Mouse (Mus musculus): ENCODE results near the gene Nipbl. TPM values are rescaled to one million over a fixed set of nuclear protein-coding genes. Genes with fewer than 3 reads are reported as not detected.

Nipbl gene
- polyA plus RNA-seq, 2 experiments, result 5.7 to 6.7 TPM

- no peaks in the 10 kb centered on the region for H3K27me3 ChIP-seq (ENCODE audit: control insufficient read depth, insufficient read depth, low read length)
- H3K4me3 ChIP-seq (ENCODE audit: insufficient read depth in 1 of 2, low read depth in 2 of 2, low read length in 2 of 2), result no peak overlapping the region
- no peak overlapping the region for H3K9ac ChIP-seq (replicated peaks)
- WGBS (ENCODE audit: insufficient replicate concordance), result 2% methylated on average over 1 of the region's 1 CpGs
- H3K9me3 ChIP-seq (ENCODE audit: control insufficient read depth, low read length), result no peaks in the 10 kb centered on the region
- peak; percentile 65; the same call in 1 of the 2 replicates for ATAC-seq (ENCODE audit: insufficient read depth)
- H3K4me1 ChIP-seq (replicated peaks; ENCODE audit: control insufficient read depth in 2 of 2, insufficient read depth in 2 of 2, low read length in 1 of 2), result peaks cover 11 to 15% of the 10 kb centered on the region in 2 experiments
- peak overlapping the region; percentile 47 for H3K4me2 ChIP-seq (ENCODE audit: low read depth)
- no peaks in the 10 kb centered on the region for H3K36me3 ChIP-seq (replicated peaks; ENCODE audit: control insufficient read depth, insufficient read depth, low read depth)
- peak in 2 of 3 experiments; percentile 24 to 27 for DNase-seq (ENCODE audit: low read depth in 3 of 3, low spot score in 3 of 3)
- no peak for TF ChIP-seq CTCF (IDR thresholded peaks at IDR 0.05; ENCODE audit: low read depth)
- peak; percentile 28; the same call in 1 of the 2 replicates for TF ChIP-seq EP300 (IDR thresholded peaks at IDR 0.05; ENCODE audit: low read depth)
- no peak overlapping the region for H3K27ac ChIP-seq
These were observed 33.0 kb downstream of the Nipbl start for GRCm38 (mm10) chr15:8411168-8411837.

DNA sequence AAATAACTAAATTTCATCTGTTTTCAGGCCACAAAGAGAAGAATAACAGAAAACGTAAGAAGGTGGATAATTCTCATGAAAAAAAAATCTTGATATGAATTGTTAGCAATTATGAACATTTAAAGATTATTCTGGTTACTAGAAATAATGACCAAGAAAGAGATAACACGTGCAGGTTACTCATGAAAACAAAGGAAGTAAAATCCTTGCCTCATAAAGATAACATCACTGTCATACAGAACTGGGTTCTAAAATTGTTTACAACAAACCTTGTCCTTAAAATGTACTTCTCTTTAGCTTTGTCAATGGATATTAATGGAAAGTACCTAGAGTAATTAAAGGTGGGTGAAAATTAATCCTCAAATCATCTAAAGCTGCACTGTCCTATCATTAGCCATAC is 37.2 kb downstream of the Nipbl start:
- no peak overlapping the region for H3K27ac ChIP-seq
- no peak for ATAC-seq (ENCODE audit: insufficient read depth)
- H3K9ac ChIP-seq (replicated peaks), result no peak overlapping the region
- H3K4me2 ChIP-seq (ENCODE audit: low read depth), result no peak overlapping the region
- H3K27me3 ChIP-seq (ENCODE audit: control insufficient read depth, insufficient read depth, low read length), result no peaks in the 10 kb centered on the region
- no peak overlapping the region for H3K4me3 ChIP-seq (ENCODE audit: insufficient read depth in 1 of 2, low read depth in 2 of 2, low read length in 2 of 2)
- DNase-seq (ENCODE audit: low read depth in 3 of 3, low spot score in 3 of 3), result no peak
- no peaks in the 10 kb centered on the region for H3K9me3 ChIP-seq (ENCODE audit: control insufficient read depth, low read length)
- H3K36me3 ChIP-seq (replicated peaks; ENCODE audit: control insufficient read depth, insufficient read depth, low read depth), result no peaks in the 10 kb centered on the region
- peaks cover 4 to 10% of the 10 kb centered on the region in 2 experiments for H3K4me1 ChIP-seq (replicated peaks; ENCODE audit: control insufficient read depth in 2 of 2, insufficient read depth in 2 of 2, low read length in 1 of 2)
- no peak for TF ChIP-seq CTCF (IDR thresholded peaks at IDR 0.05; ENCODE audit: low read depth)
- TF ChIP-seq EP300 (IDR thresholded peaks at IDR 0.05; ENCODE audit: low read depth), result no peak
- 42% methylated on average over 2 of the region's 2 CpGs for WGBS (ENCODE audit: insufficient replicate concordance)

GRCm38 (mm10) chr15:8406219-8406618 is 38.0 kb downstream of the Nipbl start:
- no peak overlapping the region for H3K4me3 ChIP-seq (ENCODE audit: insufficient read depth in 1 of 2, low read depth in 2 of 2, low read length in 2 of 2)
- ATAC-seq (ENCODE audit: insufficient read depth), result no peak
- peaks cover 0 to 5% of the 10 kb centered on the region in 2 experiments; a peak in 3 of 4 replicates for H3K4me1 ChIP-seq (replicated peaks; ENCODE audit: control insufficient read depth in 2 of 2, insufficient read depth in 2 of 2, low read length in 1 of 2)
- no peak for DNase-seq (ENCODE audit: low read depth in 3 of 3, low spot score in 3 of 3)
- no peaks in the 10 kb centered on the region for H3K27me3 ChIP-seq (ENCODE audit: control insufficient read depth, insufficient read depth, low read length)
- WGBS (ENCODE audit: insufficient replicate concordance), result 69% methylated on average over 2 of the region's 2 CpGs
- H3K9ac ChIP-seq (replicated peaks), result no peak overlapping the region
- H3K9me3 ChIP-seq (ENCODE audit: control insufficient read depth, low read length), result no peaks in the 10 kb centered on the region
- H3K27ac ChIP-seq, result no peak overlapping the region
- no peaks in the 10 kb centered on the region for H3K36me3 ChIP-seq (replicated peaks; ENCODE audit: control insufficient read depth, insufficient read depth, low read depth)
- no peak for TF ChIP-seq CTCF (IDR thresholded peaks at IDR 0.05; ENCODE audit: low read depth)
- TF ChIP-seq EP300 (IDR thresholded peaks at IDR 0.05; ENCODE audit: low read depth), result no peak
- no peak overlapping the region for H3K4me2 ChIP-seq (ENCODE audit: low read depth)

DNA sequence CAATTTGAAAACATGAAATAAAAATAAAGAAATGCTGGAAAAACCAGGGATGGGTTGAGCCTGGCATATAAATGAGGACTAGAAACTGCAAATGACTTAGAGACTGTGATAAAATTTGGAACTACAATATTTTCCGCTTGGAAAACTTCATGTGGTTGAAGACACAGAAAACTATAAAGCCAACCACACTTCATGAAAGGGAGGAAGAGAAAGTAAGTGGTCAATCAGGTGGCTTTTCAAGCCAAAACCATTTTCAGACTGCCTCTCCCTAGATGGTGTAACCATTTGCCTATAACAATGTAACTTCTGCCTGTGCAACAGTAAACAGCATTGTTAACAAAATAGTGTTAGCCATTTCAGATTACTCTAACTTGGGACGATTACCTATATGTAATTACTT is 41.7 kb downstream of the Nipbl start:
- ATAC-seq (ENCODE audit: insufficient read depth) (no peak), DNase-seq (ENCODE audit: low read depth in 3 of 3, low spot score in 3 of 3) (no peak)
- no peaks in the 10 kb centered on the region for H3K36me3 ChIP-seq (replicated peaks; ENCODE audit: control insufficient read depth, insufficient read depth, low read depth)
- WGBS (ENCODE audit: insufficient replicate concordance), result 66% methylated on average over 2 of the region's 2 CpGs
- H3K4me3 ChIP-seq (ENCODE audit: insufficient read depth in 1 of 2, low read depth in 2 of 2, low read length in 2 of 2), result no peak overlapping the region
- no peaks in the 10 kb centered on the region for H3K9me3 ChIP-seq (ENCODE audit: control insufficient read depth, low read length)
- TF ChIP-seq CTCF (IDR thresholded peaks at IDR 0.05; ENCODE audit: low read depth), result no peak
- no peak overlapping the region for H3K9ac ChIP-seq (replicated peaks)
- H3K27me3 ChIP-seq (ENCODE audit: control insufficient read depth, insufficient read depth, low read length), result no peaks in the 10 kb centered on the region
- H3K27ac ChIP-seq, result no peak overlapping the region
- no peak overlapping the region for H3K4me2 ChIP-seq (ENCODE audit: low read depth)
- peaks cover 0 to 2% of the 10 kb centered on the region in 2 experiments; a peak in 1 of 4 replicates for H3K4me1 ChIP-seq (replicated peaks; ENCODE audit: control insufficient read depth in 2 of 2, insufficient read depth in 2 of 2, low read length in 1 of 2)

DNA sequence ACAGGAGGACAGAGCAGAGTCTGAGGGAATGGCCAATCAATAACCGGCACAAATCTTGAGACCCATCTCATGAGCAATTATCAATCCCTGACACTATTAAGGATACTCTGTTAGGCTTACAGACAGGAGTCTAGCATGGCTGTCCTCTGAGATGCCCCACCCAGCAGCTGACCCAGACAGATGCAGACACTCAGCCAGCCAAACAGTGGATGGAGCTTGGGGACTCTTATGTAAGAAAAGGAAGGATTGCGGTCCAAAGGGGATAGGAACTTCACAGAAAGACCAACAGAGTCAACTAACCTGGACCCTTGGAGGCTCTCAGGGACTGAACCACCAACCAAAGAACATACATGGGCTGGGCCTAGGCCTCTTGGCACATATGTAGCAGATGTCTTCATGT is 42.7 kb downstream of the Nipbl start:
- DNase-seq (ENCODE audit: low read depth in 3 of 3, low spot score in 3 of 3) (no peak), ATAC-seq (ENCODE audit: insufficient read depth) (no peak)
- 75% methylated on average over 2 of the region's 2 CpGs for WGBS (ENCODE audit: insufficient replicate concordance)
- Histone ChIP-seq H3K4me1 (replicated peaks; ENCODE audit: control insufficient read depth in 2 of 2, insufficient read depth in 2 of 2, low read length in 1 of 2) (peaks cover 0 to 2% of the 10 kb centered on the region in 2 experiments; a peak in 1 of 4 replicates), H3K36me3 (replicated peaks; ENCODE audit: control insufficient read depth, insufficient read depth, low read depth) (no peaks in the 10 kb centered on the region), H3K27me3 (ENCODE audit: control insufficient read depth, insufficient read depth, low read length) (no peaks in the 10 kb centered on the region), H3K9me3 (ENCODE audit: control insufficient read depth, low read length) (no peaks in the 10 kb centered on the region), H3K9ac (replicated peaks) (no peak overlapping the region), H3K27ac (no peak overlapping the region), H3K4me2 (ENCODE audit: low read depth) (no peak overlapping the region), H3K4me3 (ENCODE audit: insufficient read depth in 1 of 2, low read depth in 2 of 2, low read length in 2 of 2) (no peak overlapping the region)
- TF ChIP-seq EP300 (IDR thresholded peaks at IDR 0.05; ENCODE audit: low read depth) (no peak), CTCF (IDR thresholded peaks at IDR 0.05; ENCODE audit: low read depth) (no peak)

Measured in liver, embryonic 14.5 days (tissue).